Mouse (Mus musculus) erythroblast, adult 5-6 weeks (primary cell): ENCODE data around the gene Cyren. TPM values are rescaled to one million over a fixed set of nuclear protein-coding genes. Genes with fewer than 3 reads are reported as not detected.

Experiments used
- ATAC-seq: replicated peaks from 2 replicates; pipeline ENCODE4 v1.8.0; 2016; ENCODE audit warnings: moderate number of reproducible peaks, mild to moderate bottlenecking, moderate TSS enrichment, inconsistent platforms; ENCODE audit not compliant: poor library complexity, low FRiP score, severe bottlenecking
- total RNA-seq, 2 experiments: library from RNA; stranded (forward) in 1 of 2; stranded (reverse) in 1 of 2; fragments of 150-400 nt in 1 of 2; fragments of 200-764, 138-1000 nt in 1 of 2; gene quantifications; 2 replicates each; pipeline versions ENCODE4 v1.2.3 to v1.2.4; 2015 to 2017; ENCODE audit warnings: low replicate concordance in 2 of 2

The Cyren gene
- total RNA-seq (2015; ENCODE audit: low replicate concordance) (4.0 and 8.1 TPM in 2 replicates), total RNA-seq (2017; ENCODE audit: low replicate concordance) (5.8 and 9.8 TPM in 2 replicates)

GRCm38 (mm10) chr6:34877509-34878321, at the start of gene Cyren:
Cyren (minus strand) TSS chr6:34878060.
- ATAC-seq = peak; percentile 66

DNA sequence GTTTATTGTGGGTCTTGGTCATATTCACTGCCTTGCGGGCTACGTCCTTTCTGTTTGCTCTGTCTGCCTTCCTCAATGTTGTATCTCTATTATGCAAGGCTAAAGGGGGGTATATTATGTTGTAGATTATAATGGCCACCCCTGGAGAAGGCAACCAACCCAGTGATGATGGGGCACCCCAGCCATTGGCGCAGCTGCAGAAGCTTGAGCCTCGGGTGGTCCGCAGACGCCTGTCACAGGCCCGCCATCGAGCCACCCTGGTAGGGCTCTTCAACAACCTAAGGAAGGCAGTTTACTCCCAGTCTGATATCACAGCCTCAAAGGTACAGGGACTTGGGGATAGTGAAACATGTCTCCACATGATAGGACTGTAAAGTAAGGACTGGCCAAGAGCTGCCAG, 49.7 kb upstream of the Cyren start:
- 0 out of 2 replicates have a peak, but pooled peaks have one; percentile 10 for ATAC-seq

DNA sequence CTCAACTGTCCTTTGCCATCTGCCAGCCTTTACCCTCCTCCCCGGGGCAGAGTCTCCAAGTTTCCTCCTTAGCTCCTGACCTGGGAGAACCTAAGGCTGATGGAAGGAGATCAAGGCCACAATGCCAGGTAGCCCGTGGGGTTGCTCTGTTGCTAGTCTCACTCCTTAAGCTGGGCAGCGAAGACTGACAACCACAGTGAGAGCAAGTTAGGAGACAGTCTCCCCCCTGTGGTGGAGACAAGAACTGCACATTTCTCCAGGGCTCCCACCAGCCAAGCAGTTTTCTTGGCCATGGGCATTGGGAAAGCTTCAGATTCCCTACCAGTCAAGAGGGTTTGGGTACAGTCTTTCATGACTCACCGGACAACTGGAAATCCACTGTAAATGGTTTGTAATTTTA, 49.3 kb upstream of the Cyren start:
- ATAC-seq = peak; percentile 77

GRCm38 (mm10) chr6:34921941-34922340, 44.1 kb upstream of the Cyren start:
- peak; percentile 90 for ATAC-seq

DNA sequence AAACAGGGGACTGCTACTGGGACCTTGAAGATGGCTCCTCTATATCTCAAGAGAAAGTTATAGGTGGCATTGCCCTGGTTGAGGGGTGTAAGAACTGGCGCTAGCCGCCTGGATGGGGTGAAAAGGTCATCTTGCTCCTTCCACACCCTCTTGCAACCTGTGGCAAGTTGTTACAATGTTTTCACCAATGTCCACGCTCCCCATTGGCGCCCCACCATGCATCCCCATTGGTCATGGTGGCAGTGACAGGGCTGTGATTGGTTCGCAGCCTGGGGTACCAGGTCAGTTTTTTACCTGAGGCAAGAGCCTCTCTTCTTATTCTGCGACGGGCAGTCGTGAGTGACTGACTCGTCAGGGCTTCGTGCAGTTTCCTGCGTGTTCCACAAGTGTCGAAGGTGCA, 42.8 kb upstream of the Cyren start:
- no peak for ATAC-seq

- no peak for ATAC-seq
Measured at GRCm38 (mm10) chr6:34919956-34920355, 42.1 kb upstream of the Cyren start, which contains the start of gene Stra8. Stra8 (plus strand) TSS chr6:34920163.

GRCm38 (mm10) chr6:34919146-34919545, 41.3 kb upstream of the Cyren start:
- no peak for ATAC-seq

DNA sequence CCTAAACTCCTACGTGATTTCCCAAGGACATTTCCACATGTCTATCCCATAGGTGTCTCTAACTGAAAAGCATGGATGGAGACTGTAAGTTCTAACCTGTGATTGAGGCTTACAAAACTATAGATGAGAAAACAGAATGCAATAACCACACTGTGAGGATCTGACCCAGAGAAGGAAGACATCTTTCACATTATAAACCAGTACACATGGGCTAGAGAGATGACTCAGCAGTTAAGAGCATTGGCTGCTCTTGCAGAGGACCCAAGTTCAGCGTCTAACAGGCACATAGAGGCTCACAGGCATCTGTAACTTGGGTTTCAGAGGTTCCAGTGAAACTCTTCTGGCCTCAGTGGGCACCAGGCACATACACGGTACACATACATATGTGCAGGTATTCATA, 36.6 kb upstream of the Cyren start:
- no peak for ATAC-seq

GRCm38 (mm10) chr6:34913341-34914040, 35.6 kb upstream of the Cyren start:
- ATAC-seq = no peak

- peak; percentile 72 for ATAC-seq
Measured at GRCm38 (mm10) chr6:34910371-34911219, 32.7 kb upstream of the Cyren start, which contains the start of gene Wdr91. Wdr91 (minus strand) TSS chr6:34910876.

GRCm38 (mm10) chr6:34909631-34910345, 31.9 kb upstream of the Cyren start:
- no peak for ATAC-seq

GRCm38 (mm10) chr6:34907696-34908260, 29.9 kb upstream of the Cyren start:
- peak; percentile 1; the same call in 1 of the 2 replicates for ATAC-seq

- peak; percentile 80 for ATAC-seq
Measured at GRCm38 (mm10) chr6:34907121-34907614, 29.3 kb upstream of the Cyren start.

GRCm38 (mm10) chr6:34906661-34907060, 28.8 kb upstream of the Cyren start:
- no peak for ATAC-seq

GRCm38 (mm10) chr6:34906125-34906524, 28.3 kb upstream of the Cyren start:
- ATAC-seq = no peak

GRCm38 (mm10) chr6:34904361-34904760, 26.5 kb upstream of the Cyren start:
- no peak for ATAC-seq

GRCm38 (mm10) chr6:34903851-34904250, 26.0 kb upstream of the Cyren start:
- no peak for ATAC-seq

- peak; percentile 42 for ATAC-seq
Measured at GRCm38 (mm10) chr6:34903441-34903840, 25.6 kb upstream of the Cyren start.

GRCm38 (mm10) chr6:34902578-34902977, 24.7 kb upstream of the Cyren start:
- no peak for ATAC-seq
